Mouse (Mus musculus) kidney, adult 9 months (tissue): ENCODE measurements around the gene Gpr62.
"Not testable (repeated sequence)": the region's sequence is repeated elsewhere in the genome, so short reads cannot be mapped to it uniquely, and the experiment has no call there.

Source experiments
- DNase-seq: peaks from one replicate; pipeline ENCODE4 v3.0.0; 2022

Gpr62 gene

DNA sequence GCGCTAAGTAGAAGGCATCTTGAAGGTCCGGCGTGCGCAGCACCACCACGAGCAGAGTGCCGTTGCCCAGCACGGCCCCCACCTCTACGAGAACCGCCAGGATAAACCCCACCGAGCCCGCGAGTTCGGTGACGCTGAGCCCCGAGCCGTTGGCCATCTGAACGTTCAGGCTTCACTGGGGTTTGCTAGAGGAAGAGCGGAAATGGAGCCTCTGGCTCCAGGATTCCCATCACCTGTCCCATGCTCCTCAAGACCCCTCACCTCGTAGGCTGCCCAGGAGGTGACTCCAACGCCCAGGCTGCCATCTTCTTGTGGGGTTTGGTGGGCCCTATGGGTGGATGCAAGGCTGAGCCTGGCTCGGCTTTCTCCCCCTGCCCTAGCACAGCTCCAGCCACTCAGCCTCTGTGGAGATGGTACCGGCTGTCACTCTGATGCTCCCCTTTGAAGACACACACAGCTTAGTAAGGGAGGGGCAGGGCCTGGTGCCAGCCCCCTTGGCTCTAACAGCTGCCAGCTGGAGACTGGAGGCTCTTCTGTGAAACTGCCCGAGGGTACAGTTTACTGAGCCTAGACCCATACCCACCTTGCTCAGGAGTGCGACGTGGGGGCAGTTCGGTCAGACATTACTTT lies at the start of gene Gpr62:
TSS of gene Gpr62 (minus strand) at position 368 of the 630 bp plus-strand sequence.
- DNase-seq: no peak

DNA sequence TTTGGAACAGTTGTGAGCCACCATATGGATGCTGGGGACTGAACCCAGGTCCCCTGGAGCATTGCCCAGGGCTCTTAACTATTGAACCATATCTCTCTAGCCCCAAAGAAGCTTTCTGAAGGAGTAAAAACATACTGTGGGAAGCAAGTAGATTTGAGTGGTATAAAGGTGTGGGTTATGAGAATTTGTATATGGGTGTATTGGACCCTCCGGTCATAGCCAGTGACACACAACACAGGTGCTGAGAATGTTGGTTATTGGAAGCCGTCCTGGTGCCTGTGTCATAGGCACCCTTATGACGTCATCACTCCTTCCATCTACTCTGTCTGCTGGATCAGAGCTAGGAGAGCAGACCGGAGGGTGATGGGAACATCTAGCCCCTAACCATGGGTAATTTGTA lies 48.5 kb upstream of the Gpr62 start, which contains the start of gene Iqcf5:
TSS of gene Iqcf5 (plus strand) at position 301 of the 400 bp plus-strand sequence.
- DNase-seq: no peak

GRCm38 (mm10) chr9:106513566-106513965 lies 47.8 kb upstream of the Gpr62 start:
- DNase-seq: no peak

DNA sequence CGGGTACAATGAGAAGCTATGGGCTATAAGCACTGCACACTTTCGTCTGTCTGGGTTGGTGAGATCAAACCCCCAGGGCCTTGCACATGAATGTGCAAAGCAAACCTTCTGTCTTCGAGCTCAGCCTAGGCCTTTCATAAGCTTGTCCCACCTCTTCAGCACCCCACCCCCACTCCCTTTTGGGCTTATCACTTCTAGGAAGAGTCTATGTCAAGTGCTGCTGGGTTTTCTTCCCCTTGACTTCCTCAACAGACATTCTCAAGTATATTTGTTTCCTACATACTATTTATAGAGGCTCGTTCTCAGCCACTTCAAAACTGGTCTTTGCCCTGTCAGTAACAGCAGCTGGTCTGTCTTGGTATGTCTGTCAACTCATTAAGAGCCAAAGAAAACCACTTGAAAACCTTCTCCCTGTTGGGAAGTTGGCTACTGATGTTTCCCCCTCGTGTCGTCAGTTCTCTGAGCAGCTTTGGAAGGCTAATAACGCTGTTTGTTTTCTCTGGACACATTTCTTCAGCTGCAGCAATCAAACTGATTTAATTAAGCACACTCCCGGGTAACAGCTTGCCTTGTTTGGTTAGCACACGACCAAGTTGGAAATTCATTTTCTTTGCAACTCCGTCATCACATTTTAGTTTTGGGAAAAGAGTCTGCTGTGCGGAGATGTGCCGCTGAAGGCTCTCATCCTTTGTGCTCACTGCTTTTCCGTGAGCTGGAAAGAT lies 47.2 kb upstream of the Gpr62 start:
- DNase-seq: no peak

GRCm38 (mm10) chr9:106509356-106509755 lies 43.6 kb upstream of the Gpr62 start:
- no peak for DNase-seq

DNA sequence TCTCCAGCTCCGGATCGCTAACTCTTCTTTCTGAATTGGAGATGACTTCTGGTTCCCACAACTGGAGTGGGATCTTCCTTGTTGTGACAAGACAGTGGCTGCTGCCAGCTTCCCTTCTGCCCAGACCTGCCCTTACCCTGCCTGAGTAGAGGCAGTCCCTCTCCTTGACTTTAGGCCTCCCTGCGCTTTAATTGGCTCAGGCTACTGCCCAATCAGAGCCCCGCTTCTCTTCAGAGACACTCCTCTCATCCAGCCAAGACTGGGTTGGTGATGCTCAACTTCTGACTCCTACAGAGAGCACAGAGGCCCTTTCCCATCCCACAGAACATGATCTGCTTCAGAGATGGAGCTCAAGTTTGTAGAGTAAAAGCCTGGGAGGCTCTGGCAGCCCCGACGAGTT lies 38.5 kb upstream of the Gpr62 start:
- no peak for DNase-seq

GRCm38 (mm10) chr9:106501846-106502245 lies 36.1 kb upstream of the Gpr62 start:
- DNase-seq: no peak

DNA sequence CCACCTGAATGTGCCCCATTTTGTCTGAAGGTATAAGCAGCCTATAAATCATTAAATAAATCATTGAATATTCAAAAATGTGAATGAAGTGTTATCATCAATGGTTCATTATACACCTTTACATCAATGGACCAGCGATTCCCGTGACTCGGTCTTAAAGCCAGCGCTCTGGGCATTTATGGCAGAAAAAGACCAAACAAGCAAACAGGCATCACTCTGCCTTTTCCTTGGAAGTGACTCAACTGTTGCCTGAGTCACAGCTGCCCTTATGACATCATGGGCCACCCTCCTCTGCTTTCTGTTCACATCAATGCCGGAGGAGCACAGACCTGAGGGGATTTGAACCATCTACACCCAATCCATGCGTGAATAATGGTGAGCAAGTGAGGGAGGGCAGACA lies 33.9 kb upstream of the Gpr62 start, which contains the start of gene Iqcf1:
TSS of gene Iqcf1 (plus strand) at position 301 of the 400 bp plus-strand sequence.
- DNase-seq: no peak

DNA sequence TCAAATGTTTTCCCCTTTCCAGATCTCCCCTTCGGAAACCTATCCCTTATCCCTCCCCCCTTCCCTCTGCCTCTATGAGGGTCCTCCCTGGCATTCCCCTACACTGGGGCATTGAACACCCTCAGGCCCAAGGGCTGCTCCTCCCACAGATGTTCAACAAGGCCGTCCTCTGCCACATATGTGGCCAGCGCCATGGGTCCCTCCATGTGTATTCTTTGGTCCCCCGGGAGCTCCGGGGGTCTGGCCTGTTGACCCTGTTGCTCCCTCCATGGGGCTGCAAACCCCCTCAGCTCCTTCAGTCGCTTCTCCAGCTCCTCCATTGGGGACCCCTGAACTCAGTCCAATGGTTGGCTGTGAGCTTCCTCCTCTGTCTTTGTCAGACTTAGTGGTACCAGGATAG lies 21.9 kb upstream of the Gpr62 start:
- DNase-seq: not testable (repeated sequence)

- no peak for DNase-seq
Measured at GRCm38 (mm10) chr9:106485076-106485475, 19.3 kb upstream of the Gpr62 start.

- DNase-seq: no peak
Measured at GRCm38 (mm10) chr9:106483606-106484005, 17.9 kb upstream of the Gpr62 start.

- DNase-seq: no peak
Measured at GRCm38 (mm10) chr9:106483136-106483535, 17.4 kb upstream of the Gpr62 start.

- DNase-seq: no peak
Measured at GRCm38 (mm10) chr9:106482578-106483115, 16.9 kb upstream of the Gpr62 start.

DNA sequence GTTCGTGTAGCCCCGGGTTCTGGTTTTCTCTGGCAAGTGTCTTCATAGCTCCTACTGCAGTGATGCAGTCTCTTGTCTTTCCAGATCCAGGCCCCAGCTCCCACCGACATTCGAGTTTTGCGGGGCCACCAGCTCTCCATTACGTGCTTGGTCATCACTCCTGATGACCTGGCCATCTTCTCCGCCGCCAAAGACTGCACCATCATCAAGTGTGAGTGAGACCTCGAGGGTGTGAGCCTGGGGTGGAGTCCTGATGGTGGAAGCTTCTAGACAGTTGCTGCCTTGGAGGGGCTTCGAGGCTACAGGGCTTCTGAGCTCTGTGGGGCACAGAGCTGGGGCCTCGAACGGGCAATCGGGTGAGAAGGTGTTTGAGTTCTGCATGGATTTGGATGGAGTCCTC lies 15.9 kb upstream of the Gpr62 start:
- no peak for DNase-seq

DNA sequence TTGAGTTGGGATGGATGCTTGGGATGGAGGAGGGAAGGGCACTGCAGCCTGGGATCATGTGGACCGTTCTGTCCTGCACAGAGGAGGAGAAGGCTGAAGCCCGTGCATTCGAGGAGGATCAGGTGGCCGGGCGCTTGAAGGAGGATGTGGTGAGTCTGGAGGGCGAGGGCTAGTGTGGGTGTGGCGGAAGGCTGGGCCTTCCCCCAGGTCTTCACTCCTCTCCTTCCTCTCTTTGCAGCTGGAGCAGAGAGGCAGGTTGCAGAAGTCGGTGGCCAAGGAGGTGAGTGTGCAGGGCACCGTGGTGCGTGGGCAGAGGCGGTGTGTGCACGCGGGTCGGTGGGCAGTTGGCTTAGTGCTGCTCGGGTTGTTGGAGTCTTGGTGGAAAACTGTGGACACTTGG lies 15.3 kb upstream of the Gpr62 start:
- no peak for DNase-seq

DNA sequence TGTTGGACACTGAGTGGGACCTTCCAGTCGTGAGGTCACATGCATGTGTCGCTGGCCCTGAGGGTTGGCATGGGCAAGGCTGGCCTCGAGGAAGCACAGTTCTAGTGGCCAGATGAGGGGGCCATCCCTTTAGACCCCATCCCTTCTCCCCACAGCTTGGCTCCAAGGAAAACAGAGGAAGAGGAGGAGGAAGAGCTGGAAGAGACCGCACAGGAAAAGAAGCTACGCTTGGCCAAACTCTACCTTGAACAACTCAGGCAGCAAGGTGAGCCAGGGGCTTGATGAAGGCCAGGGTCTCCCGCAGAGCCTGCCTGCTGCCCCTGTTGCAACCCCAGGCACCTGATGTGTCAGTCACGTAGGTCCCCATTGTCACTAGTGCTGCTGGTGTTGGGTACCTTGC lies 14.8 kb upstream of the Gpr62 start:
- DNase-seq: no peak

DNA sequence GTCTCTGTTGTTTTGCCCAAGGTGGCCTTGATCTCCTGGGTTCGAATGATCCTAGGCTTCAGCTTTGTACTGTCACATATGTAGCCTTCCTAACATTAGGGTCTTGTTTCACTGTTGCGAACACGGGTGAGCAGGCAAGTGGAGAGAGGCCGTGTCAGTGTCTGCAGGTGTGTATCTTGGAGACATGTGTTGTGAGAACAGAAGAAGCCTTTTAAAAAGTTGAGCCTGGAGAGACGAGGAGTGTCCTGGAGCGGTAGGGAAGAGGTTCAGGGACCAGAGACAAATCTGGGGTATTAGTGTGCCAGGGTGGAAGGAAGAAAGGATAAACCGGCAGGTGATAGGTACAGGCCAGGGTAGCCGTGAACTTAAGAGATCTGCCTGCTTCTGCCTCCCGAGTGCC lies 12.4 kb upstream of the Gpr62 start:
- DNase-seq: no peak

DNA sequence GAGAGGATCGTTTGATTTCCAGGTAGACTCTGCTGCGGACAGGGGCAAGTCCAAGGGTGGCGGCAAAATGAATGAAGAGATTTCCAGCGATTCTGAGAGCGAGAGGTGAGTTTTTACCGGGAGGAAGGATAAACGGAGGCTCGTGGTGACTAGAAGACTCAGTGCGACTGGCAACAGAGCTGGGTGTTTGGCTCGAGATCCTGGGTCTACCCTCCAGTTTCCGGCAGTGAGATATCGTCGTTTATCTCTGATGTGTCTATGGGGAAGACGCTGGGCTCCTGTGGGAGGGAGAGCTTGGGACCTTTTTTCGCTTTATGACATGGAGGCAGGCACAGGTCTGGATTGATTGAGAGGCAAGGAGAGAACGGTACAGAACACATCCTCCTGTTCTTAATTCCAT lies 11.9 kb upstream of the Gpr62 start:
- no peak for DNase-seq

DNA sequence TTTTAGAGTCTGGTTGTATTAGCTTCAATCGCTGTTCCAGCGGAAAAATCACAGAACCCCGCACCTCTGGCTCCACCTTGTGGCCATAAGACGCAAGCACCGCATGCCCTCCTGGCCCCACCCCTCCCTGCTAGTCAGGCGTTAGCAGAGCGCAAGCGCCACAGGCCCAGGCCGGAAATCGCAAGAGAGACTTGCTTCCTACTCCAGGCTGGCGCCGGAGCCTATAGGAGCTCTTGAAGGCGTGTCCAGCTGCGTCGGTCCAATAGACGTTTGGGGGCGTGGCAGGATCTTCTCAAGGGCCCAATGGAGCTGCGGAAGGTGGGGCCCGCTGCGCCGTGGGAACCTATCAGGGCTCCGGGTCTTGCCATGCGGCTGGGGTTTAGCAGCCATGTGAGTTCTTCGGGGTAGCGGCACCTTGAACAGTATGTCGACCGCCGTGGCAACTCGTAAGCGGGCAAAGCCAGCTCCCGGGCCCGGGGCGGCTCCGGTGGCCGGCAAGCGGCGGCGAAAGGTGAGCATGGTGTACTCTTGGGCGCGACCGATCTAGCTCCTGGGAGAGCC lies 11.3 kb upstream of the Gpr62 start, which contains the start of gene Parp3:
TSS of gene Parp3 (minus strand) at position 26 of the 561 bp plus-strand sequence.
- DNase-seq: peak; percentile 100

DNA sequence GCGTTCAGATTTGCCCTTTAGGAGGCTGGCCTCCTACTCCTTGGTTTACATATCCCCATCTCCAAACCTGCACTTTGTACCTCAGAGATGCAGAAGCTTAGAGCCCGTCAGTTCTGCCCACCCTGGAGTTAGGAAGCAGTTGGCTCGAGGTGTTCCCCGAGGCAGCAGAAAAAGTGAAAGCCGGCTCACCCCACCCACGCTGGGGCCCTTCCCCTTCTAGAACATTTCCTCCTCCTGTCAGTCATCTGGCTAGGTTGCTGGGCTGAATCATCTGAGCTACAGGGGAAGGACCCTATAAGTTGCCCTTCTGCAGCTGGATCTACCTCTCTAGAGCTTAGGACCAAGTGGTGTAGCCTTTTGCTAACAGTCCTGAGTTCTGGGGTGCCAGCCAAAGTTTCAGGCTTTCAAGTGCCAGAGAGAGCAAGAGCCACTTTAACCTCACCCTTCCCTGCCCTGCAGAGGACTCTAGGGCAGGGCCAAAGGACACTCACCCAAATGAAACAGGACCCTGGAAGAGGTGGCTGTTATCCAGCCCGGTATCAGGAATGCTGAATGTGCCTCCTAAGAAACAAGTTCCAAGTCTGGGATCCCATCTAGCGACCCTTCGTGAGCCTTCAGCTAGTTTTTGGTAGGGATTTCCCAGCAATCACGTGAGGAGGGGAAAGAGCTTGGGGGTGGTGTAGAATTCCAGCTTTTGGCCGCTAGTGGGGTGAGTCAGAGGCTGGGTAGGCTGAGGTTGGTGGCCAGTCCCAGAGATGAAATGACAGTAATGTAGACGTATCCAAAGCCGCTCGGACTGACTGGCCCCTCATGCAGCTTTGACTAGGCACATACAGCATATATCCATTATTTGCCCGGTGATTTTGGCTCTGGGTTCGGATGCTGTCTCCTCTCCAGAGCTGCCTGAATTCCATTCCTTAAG lies 10.5 kb upstream of the Gpr62 start:
- peak; percentile 89 for DNase-seq

GRCm38 (mm10) chr9:106475663-106476001 lies 9.9 kb upstream of the Gpr62 start, which contains the start of gene Rrp9:
TSS of gene Rrp9 (plus strand) at chr9:106475963.
- no peak for DNase-seq

DNA sequence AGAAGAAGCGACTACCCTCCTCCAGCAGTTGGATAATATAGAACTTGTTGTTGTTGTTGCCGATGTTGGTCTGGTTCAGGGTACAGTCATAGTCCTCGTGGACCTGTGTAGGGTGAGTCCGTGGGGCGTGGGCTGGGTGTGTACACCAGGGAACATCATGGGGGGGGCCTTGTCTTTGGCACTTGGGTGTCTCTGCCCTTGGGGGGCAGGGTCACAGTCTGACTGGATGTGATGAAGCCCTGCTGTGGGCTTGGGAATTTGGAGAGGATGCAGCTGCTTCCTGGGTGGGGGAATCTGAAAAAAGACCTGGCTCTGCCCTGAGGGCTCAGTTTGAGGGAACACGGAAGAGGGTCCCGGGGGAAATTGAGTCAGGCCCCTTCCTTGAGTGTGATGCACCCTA lies 9.3 kb upstream of the Gpr62 start:
- peak; percentile 48 for DNase-seq

DNA sequence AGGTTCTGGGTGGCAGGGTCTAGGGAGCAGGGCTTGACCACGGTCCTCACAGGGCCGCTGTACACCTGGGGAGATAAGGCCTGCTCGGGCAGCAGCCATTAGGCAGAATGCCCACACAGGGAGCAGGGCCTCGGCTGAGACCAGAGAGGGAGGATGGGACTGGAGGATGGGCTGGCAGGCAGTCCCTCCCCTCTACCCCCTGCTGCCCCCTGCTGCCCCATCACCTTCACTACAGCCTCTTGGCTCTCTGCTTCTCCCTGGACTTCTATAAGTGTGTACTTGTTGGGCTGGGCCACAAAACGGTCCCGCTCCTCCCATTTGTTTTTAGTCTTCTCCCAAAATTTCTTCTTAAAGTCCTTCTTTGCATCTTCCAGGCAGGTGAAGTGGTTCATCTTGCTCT lies 8.7 kb upstream of the Gpr62 start:
- peak; percentile 79 for DNase-seq
